8 mouse cellular contexts compared by ENCODE assay signal in the genomic region with DNA sequence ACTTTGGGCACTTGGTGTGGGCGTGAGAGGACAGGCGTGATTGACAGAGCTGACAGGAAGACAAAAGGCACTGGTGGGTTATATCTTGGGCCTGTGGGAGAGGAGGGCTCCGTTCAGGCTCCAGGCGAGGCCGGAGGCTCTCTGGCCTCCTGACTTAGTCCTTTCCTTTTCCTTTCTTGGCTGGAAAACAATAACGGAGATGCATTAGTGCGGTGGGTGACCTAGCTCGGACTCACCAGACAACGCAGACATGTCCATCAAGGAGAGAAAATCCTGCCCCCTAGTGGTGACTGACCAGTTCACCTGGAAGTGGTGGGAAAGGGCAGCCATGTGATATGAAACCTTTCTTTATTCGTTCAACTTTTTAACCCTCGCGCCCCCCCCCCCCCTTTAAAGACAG. TPM values are rescaled to one million over a fixed set of nuclear protein-coding genes. Genes with fewer than 3 reads are reported as not detected.
DNase-seq lines count a peak whose midpoint lies in the region; ATAC-seq lines count a peak whose summit lies in the region.

No protein-coding gene starts in this region.

- peaks cover 10% of the 10 kb centered on the region for H3K36me3 ChIP-seq in stomach, embryonic 14.5 days (ENCODE audit: control insufficient read depth, insufficient read depth, low read length)

- peak overlapping the region; percentile 80 for H3K4me3 ChIP-seq in stomach, embryonic 14.5 days (ENCODE audit: low read depth, low read length)

- DNase-seq in thymus, postnatal 0 days (ENCODE audit: low spot score) = peak; percentile 53
- DNase-seq in thymus, adult 18-20 months = no peak
- DNase-seq in cerebellum, adult 9-10 months = peak; percentile 82
- peak; percentile 53 for DNase-seq in heart, adult 8-10 months (ENCODE audit: low spot score)
- DNase-seq in kidney, adult 9 months = peak; percentile 66
- peak; percentile 85 for DNase-seq in lung, postnatal 10 days
- no peak for DNase-seq in spleen, postnatal 36 days (ENCODE audit: low spot score in 2 of 2)

- peak overlapping the region; percentile 87; the same call in 1 of the 2 replicates for H3K9ac ChIP-seq in stomach, embryonic 14.5 days (replicated peaks; ENCODE audit: low read depth, low read length)

- no peaks in the 10 kb centered on the region for H3K9me3 ChIP-seq in stomach, embryonic 14.5 days (ENCODE audit: control insufficient read depth, low read depth, low read length)

- peak overlapping the region; percentile 93 for H3K4me2 ChIP-seq in stomach, embryonic 14.5 days (replicated peaks; ENCODE audit: low read depth, low read length)

- peaks cover 26% of the 10 kb centered on the region for H3K4me1 ChIP-seq in stomach, embryonic 14.5 days (ENCODE audit: control insufficient read depth, insufficient read depth, low read length)

- ATAC-seq in stomach, embryonic 14.5 days (ENCODE audit: insufficient number of reproducible peaks, insufficient read depth, low FRiP score, low read depth) = no peak

- no peak overlapping the region for H3K27ac ChIP-seq in stomach, embryonic 14.5 days (ENCODE audit: low read length)

- no peaks in the 10 kb centered on the region for H3K27me3 ChIP-seq in stomach, embryonic 14.5 days (ENCODE audit: control insufficient read depth, insufficient read depth, low read length)

- WGBS in stomach, embryonic 14.5 days = 5% methylated on average over 12 of the region's 12 CpGs

RNA-seq across cellular contexts. Expression of a gene that starts 2.2 kb away (rescaled TPM):
- polyA plus RNA-seq in thymus, postnatal 0 days (2015; fragmentation: Nextera tagmentation; extraction: Ambion mirVana) = 118 and 153 TPM in 2 replicates
- 1 to 10 TPM; 1.5 to 4.3 (median 3.4) TPM for total RNA-seq in heart, adult 8-10 months (2022)
- polyA plus RNA-seq in stomach, embryonic 14.5 days (2014; fragmentation: Nextera tagmentation; extraction: Ambion mirVana) = 1,102 and 1,256 TPM in 2 replicates

RNA-seq across cellular contexts. Expression of a gene that starts 2.9 kb away (rescaled TPM):
- polyA plus RNA-seq in thymus, postnatal 0 days (2015; fragmentation: Nextera tagmentation; extraction: Ambion mirVana) = 0.09 and 0.12 TPM in 2 replicates
- total RNA-seq in heart, adult 8-10 months (2022) = not detected
- 0.17 TPM in 1 of 2 replicates, not detected in the other for polyA plus RNA-seq in stomach, embryonic 14.5 days (2014; fragmentation: Nextera tagmentation; extraction: Ambion mirVana)

RNA-seq across cellular contexts. Expression of a gene that starts 15.6 kb away (rescaled TPM):
- polyA plus RNA-seq in thymus, postnatal 0 days (2015; fragmentation: Nextera tagmentation; extraction: Ambion mirVana) = 2.5 and 3.4 TPM in 2 replicates
- not detected for total RNA-seq in heart, adult 8-10 months (2022)
- polyA plus RNA-seq in stomach, embryonic 14.5 days (2014; fragmentation: Nextera tagmentation; extraction: Ambion mirVana) = 1.2 and 1.4 TPM in 2 replicates

RNA-seq across cellular contexts. Expression of a gene that starts 45.7 kb away (rescaled TPM):
- polyA plus RNA-seq in thymus, postnatal 0 days (2015; fragmentation: Nextera tagmentation; extraction: Ambion mirVana) = 70.9 and 81.0 TPM in 2 replicates
- total RNA-seq in heart, adult 8-10 months (2022) = 10 to 100 TPM; 31.4 to 49.0 (median 42.7) TPM
- 45.4 and 47.9 TPM in 2 replicates for polyA plus RNA-seq in stomach, embryonic 14.5 days (2014; fragmentation: Nextera tagmentation; extraction: Ambion mirVana)

Comparison
In these comparisons a context has a peak if more than half of its experiments do, and no peak if none do; other contexts are left out.
1. DNase-seq: peak in thymus, postnatal 0 days (single experiment), cerebellum, adult 9-10 months (single experiment), heart, adult 8-10 months (single experiment), kidney, adult 9 months (single experiment) and lung, postnatal 10 days (single experiment); none in thymus, adult 18-20 months (0 of 2) and spleen, postnatal 36 days (0 of 2).